Mouse (Mus musculus): ENCODE results near the gene Rassf5.
A peak's percentile ranks its signal among the peaks of the same experiment; 100 is the strongest.

Rassf5 gene

GRCm38 (mm10) chr1:131209971-131210426, 35.1 kb downstream of the Rassf5 start:
- DNase-seq (ENCODE audit: low read depth): no peak

GRCm38 (mm10) chr1:131208800-131209199, 36.3 kb downstream of the Rassf5 start:
- DNase-seq (ENCODE audit: low read depth): no peak

GRCm38 (mm10) chr1:131208081-131208480, 37.0 kb downstream of the Rassf5 start:
- DNase-seq (ENCODE audit: low read depth): no peak

GRCm38 (mm10) chr1:131207531-131207930, 37.5 kb downstream of the Rassf5 start:
- DNase-seq (ENCODE audit: low read depth): no peak

- no peak for DNase-seq (ENCODE audit: low read depth)
These were observed 38.7 kb downstream of the Rassf5 start for GRCm38 (mm10) chr1:131206342-131206741.

- no peak for DNase-seq (ENCODE audit: low read depth)
These were observed 40.6 kb downstream of the Rassf5 start for GRCm38 (mm10) chr1:131204461-131204860.

GRCm38 (mm10) chr1:131201391-131201790, 43.7 kb downstream of the Rassf5 start:
- no peak for DNase-seq (ENCODE audit: low read depth)

- no peak for DNase-seq (ENCODE audit: low read depth)
These were observed 44.5 kb downstream of the Rassf5 start for GRCm38 (mm10) chr1:131200588-131200987.

- peak; percentile 20 for DNase-seq (ENCODE audit: low read depth)
These were observed 45.1 kb downstream of the Rassf5 start for GRCm38 (mm10) chr1:131199976-131200375.

- DNase-seq (ENCODE audit: low read depth): no peak
These were observed 45.8 kb downstream of the Rassf5 start for GRCm38 (mm10) chr1:131199118-131199821.

- no peak for DNase-seq (ENCODE audit: low read depth)
These were observed 46.6 kb downstream of the Rassf5 start for GRCm38 (mm10) chr1:131198417-131198960.

GRCm38 (mm10) chr1:131196107-131196506, 49.0 kb downstream of the Rassf5 start:
- no peak for DNase-seq (ENCODE audit: low read depth)

- DNase-seq (ENCODE audit: low read depth): no peak
These were observed 49.4 kb downstream of the Rassf5 start for GRCm38 (mm10) chr1:131195653-131196052.

GRCm38 (mm10) chr1:131193746-131194145, 51.3 kb downstream of the Rassf5 start:
- DNase-seq (ENCODE audit: low read depth): no peak

GRCm38 (mm10) chr1:131188655-131189054, 56.4 kb downstream of the Rassf5 start:
- no peak for DNase-seq (ENCODE audit: low read depth)

GRCm38 (mm10) chr1:131187856-131188255, 57.2 kb downstream of the Rassf5 start:
- no peak for DNase-seq (ENCODE audit: low read depth)

GRCm38 (mm10) chr1:131186995-131187394, 58.1 kb downstream of the Rassf5 start:
- DNase-seq (ENCODE audit: low read depth): no peak

GRCm38 (mm10) chr1:131185821-131186506, 59.1 kb downstream of the Rassf5 start:
- no peak for DNase-seq (ENCODE audit: low read depth)

GRCm38 (mm10) chr1:131184956-131185660, 60.0 kb downstream of the Rassf5 start:
- DNase-seq (ENCODE audit: low read depth): no peak

- no peak for DNase-seq (ENCODE audit: low read depth)
These were observed 60.7 kb downstream of the Rassf5 start for GRCm38 (mm10) chr1:131184253-131184955.

- no peak for DNase-seq (ENCODE audit: low read depth)
These were observed 61.9 kb downstream of the Rassf5 start for GRCm38 (mm10) chr1:131183201-131183600.

Data from c-Kit-positive CD71-positive TER-119-negative erythroid progenitor cells, embryonic 14.5 days (primary cell).